Mouse (Mus musculus) left cerebral cortex, adult 2 months (tissue): Measurements from ENCODE around the gene 1810043G02Rik. TPM values are rescaled to one million over a fixed set of nuclear protein-coding genes. Genes with fewer than 3 reads are reported as not detected.
"Not testable (repeated sequence)": the region's sequence is repeated elsewhere in the genome, so short reads cannot be mapped to it uniquely, and the experiment has no call there.

Experiments used
- DNase-seq, 2 experiments: peaks; one replicate each; pipeline ENCODE4 v3.0.0; 2021 to 2022; ENCODE audit warnings: low spot score in 2 of 2, mixed read lengths in 1 of 2; ENCODE audit errors: extremely low spot score in 1 of 2
- H3K27ac ChIP-seq: fragments of 200-600 bp; 2 replicates; pipeline ENCODE4 v1.8.1; 2022
- H3K4me3 ChIP-seq: fragments of 200-600 bp; 2 replicates; pipeline ENCODE4 v1.8.1; 2022
- CTCF ChIP-seq: fragments of 200-600 bp; IDR thresholded peaks from 2 replicates; pipeline ENCODE4 v1.8.1; 2022; ENCODE audit warnings: antibody characterized with exemption, mild to moderate bottlenecking, moderate library complexity
- intact Hi-C: fragments of 180-260 bp; cut with DNase I; formaldehyde crosslinking; loops from one replicate; pipeline ENCODE4 v1.15.1; 2025
- long read RNA-seq, 2 experiments: library from polyadenylated mRNA; stranded (forward); transcript quantifications; one replicate each; pipeline ENCODE4 v2.0.0; 2021; ENCODE audit warnings: borderline mapping rate in 2 of 2
- total RNA-seq, 2 experiments: library from RNA; stranded (reverse); gene quantifications; 2 replicates each; pipeline ENCODE4 v1.2.3; 2021

1810043G02Rik gene
- 10 to 100 TPM; 33.9 to 34.0 TPM for total RNA-seq
- long read RNA-seq, experiment 1, full-length matches to known transcripts, result 4 of 11 reads
- long read RNA-seq, experiment 1, partial matches to known transcripts, result 2 of 11 reads
- long read RNA-seq, experiment 1, other reads (novel, unspliced or antisense), result 5 of 11 reads
- long read RNA-seq, experiment 2, full-length matches to known transcripts, result 5 of 13 reads
- long read RNA-seq, experiment 2, partial matches to known transcripts, result 5 of 13 reads
- long read RNA-seq, experiment 2, other reads (novel, unspliced or antisense), result 3 of 13 reads

GRCm38 (mm10) chr10:77978351-77979350 is at the start of gene 1810043G02Rik:
Gene 1810043G02Rik, plus strand, starts transcription at chr10:77978524.
- Histone ChIP-seq H3K4me3 (peak within 1 kb of the TSS; percentile 82), H3K27ac (peak within 1 kb of the TSS; percentile 90)
- intact Hi-C loops, result loop anchor here (10.0 kb wide), 1 partner anchor 354 kb away; the partner anchor contains the start of gene Ube2g2
- no peak; the same call in 1 of the 2 replicates for TF ChIP-seq CTCF
- peak; percentile 99 to 100 for DNase-seq

GRCm38 (mm10) chr10:77939685-77940084 is 38.6 kb upstream of the 1810043G02Rik start:
- DNase-seq, result no peak
- intact Hi-C loops, result no loop called here

GRCm38 (mm10) chr10:77950468-77950867 is 27.9 kb upstream of the 1810043G02Rik start:
- H3K4me3 ChIP-seq, DNase-seq, H3K27ac ChIP-seq, intact Hi-C loops: not testable (repeated sequence)

More at GRCm38 (mm10) chr10:77939685-77940084, 38.6 kb upstream of the 1810043G02Rik start:
- no peak overlapping the region for H3K4me3 ChIP-seq
- H3K27ac ChIP-seq, result no peak overlapping the region
- no peak for TF ChIP-seq CTCF

GRCm38 (mm10) chr10:77962725-77963124 is 15.6 kb upstream of the 1810043G02Rik start:
- TF ChIP-seq CTCF, result no peak
- intact Hi-C loops, result no loop called here
- Histone ChIP-seq H3K4me3 (no peak overlapping the region), H3K27ac (no peak overlapping the region)
- DNase-seq, result no peak

- no peak for DNase-seq
- Histone ChIP-seq H3K4me3 (no peak overlapping the region), H3K27ac (no peak overlapping the region)
- TF ChIP-seq CTCF, result no peak
- intact Hi-C loops, result no loop called here
Observed at GRCm38 (mm10) chr10:77963971-77964370, 14.4 kb upstream of the 1810043G02Rik start.

GRCm38 (mm10) chr10:77969274-77969972 is 8.9 kb upstream of the 1810043G02Rik start:
- peak overlapping the region; percentile 19; the same call in 1 of the 2 replicates for H3K27ac ChIP-seq
- TF ChIP-seq CTCF, result no peak
- peak overlapping the region; percentile 42 for H3K4me3 ChIP-seq
- intact Hi-C loops, result no loop called here
- DNase-seq, result peak; percentile 75 to 77

GRCm38 (mm10) chr10:77969973-77970325 is 8.4 kb upstream of the 1810043G02Rik start:
- TF ChIP-seq CTCF, result no peak
- intact Hi-C loops, result loop anchor here (10.0 kb wide), 1 partner anchor 345 kb away; the partner anchor contains the start of gene Ube2g2
- peak overlapping the region; percentile 42 for H3K4me3 ChIP-seq
- peak overlapping the region; percentile 19; the same call in 1 of the 2 replicates for H3K27ac ChIP-seq
- no peak for DNase-seq

- no peak for DNase-seq
- intact Hi-C loops, result loop anchor here (10.0 kb wide), 1 partner anchor 346 kb away; the partner anchor contains the start of gene Ube2g2
Observed at GRCm38 (mm10) chr10:77970481-77970880, 7.8 kb upstream of the 1810043G02Rik start, which contains the start of gene Trpm2. Gene Trpm2, minus strand, starts transcription at chr10:77970563.

GRCm38 (mm10) chr10:77971191-77971590 is 7.1 kb upstream of the 1810043G02Rik start:
- DNase-seq, result no peak
- TF ChIP-seq CTCF, result no peak
- intact Hi-C loops, result loop anchor here (10.0 kb wide), 1 partner anchor 346 kb away; the partner anchor contains the start of gene Ube2g2
- H3K27ac ChIP-seq, result no peak overlapping the region
- no peak overlapping the region for H3K4me3 ChIP-seq

More at GRCm38 (mm10) chr10:77970481-77970880, 7.8 kb upstream of the 1810043G02Rik start, which contains the start of gene Trpm2:
- H3K27ac ChIP-seq, result peak within 1 kb of the TSS; percentile 19; the same call in 1 of the 2 replicates
- H3K4me3 ChIP-seq, result peak within 1 kb of the TSS; percentile 42
- TF ChIP-seq CTCF, result no peak

- intact Hi-C loops, result loop anchor here (10.0 kb wide), 1 partner anchor 347 kb away; the partner anchor contains the start of gene Ube2g2
- peak in 1 of 2 experiments; percentile 44 for DNase-seq
Observed at GRCm38 (mm10) chr10:77971709-77972553, 6.4 kb upstream of the 1810043G02Rik start.

More at GRCm38 (mm10) chr10:77971709-77972553, 6.4 kb upstream of the 1810043G02Rik start:
- no peak overlapping the region for H3K27ac ChIP-seq
- no peak overlapping the region for H3K4me3 ChIP-seq
- peak; percentile 52 for TF ChIP-seq CTCF
